Mouse (Mus musculus): ENCODE measurements around the gene Gck.

Gck gene

DNA sequence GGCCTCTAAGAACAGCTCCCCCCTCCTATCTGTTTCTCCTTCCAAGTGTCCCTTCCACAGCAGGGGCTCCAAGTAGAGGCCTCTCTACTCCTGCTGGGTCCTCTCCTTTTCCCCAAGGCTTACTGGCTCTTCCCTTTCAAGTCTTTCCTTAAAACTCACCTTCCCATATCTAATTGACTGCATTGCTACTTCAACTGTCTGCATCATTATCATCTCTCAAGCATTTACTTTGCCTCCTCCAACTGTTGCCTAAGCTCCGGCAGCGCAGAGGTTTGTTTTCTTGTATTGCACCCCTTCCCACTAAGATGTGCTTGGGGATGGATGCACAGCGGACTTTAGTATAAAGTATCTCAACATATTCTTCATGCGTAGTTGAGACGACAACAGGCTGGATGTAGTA, 72.5 kb downstream of the Gck start:
- no peak for DNase-seq (ENCODE audit: low read depth, low spot score)

DNA sequence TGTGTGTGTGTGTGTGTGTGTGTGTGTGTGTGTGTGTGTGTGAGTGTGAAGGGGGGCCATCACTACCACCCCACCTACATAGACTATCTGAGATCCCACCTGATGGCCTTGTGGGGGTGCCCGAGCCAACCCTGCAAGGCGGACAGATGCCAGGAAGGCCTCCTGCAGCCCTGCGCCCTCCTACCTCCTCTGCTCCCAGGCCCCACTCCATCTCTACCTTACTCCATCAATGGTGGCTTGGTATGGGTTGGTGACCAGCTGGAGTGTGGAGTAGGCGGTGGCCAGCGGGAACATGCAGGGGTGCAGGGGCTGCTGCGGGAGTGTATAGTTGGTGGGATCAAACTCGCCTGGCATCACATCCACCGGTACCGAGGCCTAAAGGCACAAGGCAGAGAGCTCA, 76.7 kb downstream of the Gck start:
- no peak for DNase-seq (ENCODE audit: low read depth, low spot score)

DNA sequence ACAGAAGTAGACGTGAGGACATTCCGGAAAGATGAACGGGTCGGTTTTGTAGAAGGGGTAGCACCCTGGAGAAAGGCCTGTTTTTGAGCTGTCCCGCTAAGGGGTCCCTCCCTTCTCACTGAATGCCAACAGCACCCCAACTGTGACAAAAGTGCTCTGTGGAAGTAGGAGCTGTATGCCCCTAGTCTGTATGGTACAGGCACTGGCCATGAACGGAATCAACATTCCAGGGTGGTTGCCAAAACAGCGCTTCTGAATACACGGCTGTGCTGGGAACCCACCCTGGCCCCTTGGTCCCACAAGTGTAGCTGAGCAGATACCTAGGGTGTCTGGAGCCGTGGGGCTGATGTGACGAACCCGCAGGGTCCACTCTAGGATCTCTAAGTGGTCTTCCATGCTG, 77.2 kb downstream of the Gck start:
- no peak for DNase-seq (ENCODE audit: low read depth, low spot score)

DNA sequence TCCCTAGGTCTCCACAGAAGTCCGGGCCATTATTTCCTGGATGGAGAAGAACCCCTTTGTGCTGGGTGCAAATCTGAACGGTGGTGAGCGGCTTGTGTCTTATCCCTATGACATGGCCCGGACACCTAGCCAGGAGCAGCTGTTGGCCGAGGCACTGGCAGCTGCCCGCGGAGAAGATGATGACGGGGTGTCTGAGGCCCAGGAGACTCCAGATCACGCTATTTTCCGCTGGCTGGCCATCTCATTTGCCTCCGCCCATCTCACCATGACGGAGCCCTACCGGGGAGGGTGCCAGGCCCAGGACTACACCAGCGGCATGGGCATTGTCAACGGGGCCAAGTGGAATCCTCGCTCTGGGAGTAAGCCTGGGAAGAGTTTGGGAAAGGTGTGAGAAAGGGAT, 79.8 kb downstream of the Gck start:
- DNase-seq (ENCODE audit: low read depth, low spot score): no peak

DNA sequence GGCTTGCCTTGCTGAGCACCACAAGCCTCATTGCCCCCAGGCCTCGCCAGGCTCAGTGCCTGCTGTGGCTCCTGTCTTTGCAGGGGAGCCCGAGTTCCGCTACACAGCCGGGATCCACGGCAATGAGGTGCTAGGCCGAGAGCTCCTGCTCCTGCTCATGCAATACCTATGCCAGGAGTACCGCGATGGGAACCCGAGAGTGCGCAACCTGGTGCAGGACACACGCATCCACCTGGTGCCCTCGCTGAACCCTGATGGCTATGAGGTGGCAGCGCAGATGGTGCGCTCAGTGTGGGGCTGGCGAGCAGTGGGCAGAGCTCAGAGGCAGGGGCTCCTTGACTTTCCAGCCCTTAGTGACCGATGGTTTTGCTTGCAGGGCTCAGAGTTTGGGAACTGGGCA, 80.5 kb downstream of the Gck start:
- DNase-seq (ENCODE audit: low read depth, low spot score): no peak

DNA sequence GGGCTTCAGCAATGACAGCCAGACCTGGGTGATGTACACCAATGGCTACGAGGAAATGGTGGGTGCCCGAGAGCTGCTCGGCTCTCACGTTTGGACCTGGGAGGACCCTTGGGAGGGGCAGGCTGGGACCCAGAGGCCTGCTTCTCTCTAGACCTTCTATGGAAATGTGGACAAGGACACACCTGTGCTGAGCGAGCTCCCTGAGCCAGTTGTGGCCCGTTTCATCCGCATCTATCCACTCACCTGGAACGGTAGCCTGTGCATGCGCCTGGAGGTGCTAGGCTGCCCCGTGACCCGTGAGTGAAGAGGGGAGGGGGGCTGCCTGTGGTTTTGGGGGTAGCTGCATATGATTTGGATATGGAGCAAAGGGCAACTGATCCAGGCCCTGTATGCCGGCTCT, 81.6 kb downstream of the Gck start:
- DNase-seq (ENCODE audit: low read depth, low spot score): no peak

DNA sequence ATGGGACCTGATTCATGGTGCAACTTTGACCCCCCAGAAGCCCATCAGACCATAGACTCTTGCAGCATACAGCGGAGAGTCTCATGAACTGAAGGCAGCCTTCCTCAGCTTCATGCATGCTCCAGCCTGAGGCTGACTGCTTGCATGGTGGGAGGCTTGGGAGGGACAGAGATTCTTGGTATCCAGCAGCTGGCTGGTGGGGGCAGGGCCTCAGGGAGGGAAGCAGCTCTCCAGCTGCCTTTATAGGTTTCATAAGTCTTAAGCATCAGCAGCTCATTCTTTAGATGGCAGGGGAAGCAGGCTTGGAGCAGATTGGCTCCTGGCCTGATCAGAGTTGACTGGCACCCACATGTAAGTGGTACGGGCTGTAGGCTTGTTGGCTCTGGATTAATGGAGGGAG, 82.7 kb downstream of the Gck start:
- DNase-seq (ENCODE audit: low read depth, low spot score): no peak

DNA sequence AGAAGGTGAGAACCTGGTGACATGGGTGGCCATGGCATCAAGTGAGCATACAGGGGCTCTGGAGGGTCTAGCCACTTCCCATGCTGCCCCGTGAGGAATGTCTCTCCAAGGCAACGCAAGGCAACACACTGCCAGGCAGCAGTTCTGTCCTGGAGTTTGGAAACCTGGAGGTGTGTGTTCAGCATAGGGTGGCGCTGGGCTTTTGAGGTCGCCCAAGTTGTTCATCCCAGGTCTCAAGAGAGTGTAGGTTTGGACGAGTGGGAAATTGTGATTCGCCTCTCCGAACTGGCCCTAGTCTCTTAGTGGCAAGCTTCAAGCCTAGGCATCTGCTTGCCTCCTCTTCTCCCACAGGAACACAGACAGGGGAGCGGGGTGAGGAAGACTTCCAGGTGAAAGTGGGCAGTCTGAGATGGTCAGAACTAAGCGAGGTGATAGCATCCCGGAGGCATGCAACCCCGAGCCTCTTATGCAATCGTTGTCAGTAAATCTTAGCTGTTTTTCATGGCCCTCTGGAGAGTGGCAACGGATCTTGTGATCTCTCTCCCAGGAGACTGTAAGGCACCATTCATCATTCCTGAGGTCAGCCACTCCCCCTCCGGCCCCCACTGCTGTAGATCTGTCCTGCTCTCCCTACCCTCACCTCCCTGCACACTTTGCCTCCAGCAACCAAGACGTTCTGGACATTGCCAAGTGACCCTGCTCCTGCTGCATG, 87.3 kb downstream of the Gck start:
- no peak for DNase-seq (ENCODE audit: low read depth, low spot score)

DNA sequence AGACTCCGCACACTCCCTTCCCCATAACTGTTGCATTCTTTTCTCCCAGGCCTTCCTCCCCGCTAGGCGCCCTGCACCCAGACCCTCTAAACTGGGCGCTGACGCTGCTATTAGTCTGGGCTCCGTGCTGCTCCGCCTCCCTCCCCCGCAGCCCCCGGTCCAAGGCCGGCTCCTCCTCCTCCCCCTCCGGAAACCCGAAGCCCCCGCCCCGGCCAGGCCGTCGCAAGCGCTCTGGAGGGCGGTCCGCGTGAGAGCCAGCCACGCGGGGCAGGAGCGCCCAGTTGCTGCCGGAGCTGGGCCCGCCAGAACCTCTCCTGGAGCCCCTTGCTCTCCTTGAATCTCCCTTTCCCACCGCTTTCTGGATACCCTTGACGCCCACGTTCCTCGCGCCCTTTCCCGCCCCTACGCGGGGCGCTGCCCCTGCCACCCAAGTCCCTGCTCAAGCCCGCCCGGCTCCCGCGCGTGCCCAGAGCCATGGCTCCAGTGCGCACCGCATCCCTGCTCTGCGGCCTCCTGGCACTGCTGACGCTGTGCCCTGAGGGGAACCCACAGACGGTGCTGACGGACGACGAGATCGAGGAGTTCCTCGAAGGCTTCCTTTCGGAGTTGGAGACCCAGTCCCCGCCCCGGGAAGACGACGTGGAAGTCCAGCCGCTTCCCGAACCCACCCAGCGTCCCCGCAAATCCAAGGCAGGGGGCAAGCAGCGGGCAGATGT, 88.0 kb downstream of the Gck start, which contains the start of gene Aebp1:
Gene Aebp1, plus strand, starts transcription at position 270 of the 716 bp plus-strand sequence.
- DNase-seq (ENCODE audit: low read depth, low spot score): no peak

DNA sequence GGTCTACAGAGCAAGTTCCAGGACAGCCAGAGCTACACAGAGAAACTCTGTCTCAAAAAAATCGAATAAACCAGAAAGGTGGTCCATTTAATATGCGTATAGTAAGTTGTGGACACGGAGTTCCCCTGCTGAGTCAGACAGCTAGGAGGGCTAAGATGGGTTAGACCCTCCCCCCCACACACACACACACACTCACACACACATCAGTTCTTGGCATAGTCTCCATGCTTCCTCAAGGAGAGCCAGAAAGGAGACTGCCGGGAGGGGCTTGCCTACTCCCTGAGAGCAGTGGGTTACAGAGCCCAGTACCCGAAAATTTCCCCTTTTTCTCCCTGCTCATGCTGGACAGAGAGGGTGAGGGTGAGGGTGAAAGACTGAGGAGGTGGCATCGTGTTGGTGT, 89.2 kb downstream of the Gck start:
- no peak for DNase-seq (ENCODE audit: low read depth, low spot score)

DNA sequence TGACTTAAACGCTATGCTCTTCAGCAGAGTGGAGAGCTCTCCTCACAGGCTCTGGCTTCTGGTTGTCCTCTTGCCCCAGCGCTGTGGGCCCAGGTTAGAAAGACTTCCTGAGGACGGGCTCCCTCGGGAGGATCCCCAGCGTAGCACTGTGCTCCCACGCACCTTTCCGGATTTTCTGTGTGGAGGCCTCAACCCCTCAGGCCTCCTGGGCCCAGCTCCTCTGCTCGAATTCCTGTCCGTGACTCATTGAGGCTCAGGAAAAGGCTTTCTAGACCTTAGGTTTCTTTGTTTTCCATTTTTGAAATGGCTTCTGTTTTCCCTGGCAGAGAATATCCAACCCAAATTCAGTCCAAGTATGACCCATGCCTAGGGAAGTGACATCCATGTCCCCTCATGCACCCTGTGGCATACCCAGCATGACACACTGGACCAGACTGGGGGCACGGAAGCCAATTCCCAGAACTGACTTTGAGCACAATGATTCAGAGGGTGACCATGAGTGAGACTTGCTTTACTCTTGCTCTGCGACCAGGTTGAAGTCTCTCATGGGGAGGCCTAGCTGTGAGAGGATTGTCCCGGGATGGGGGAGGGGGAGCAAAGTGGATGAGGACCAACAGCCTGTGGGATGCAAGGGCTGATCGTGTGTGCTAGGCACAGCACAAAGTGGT, 89.9 kb downstream of the Gck start:
- no peak for DNase-seq (ENCODE audit: low read depth, low spot score)

DNA sequence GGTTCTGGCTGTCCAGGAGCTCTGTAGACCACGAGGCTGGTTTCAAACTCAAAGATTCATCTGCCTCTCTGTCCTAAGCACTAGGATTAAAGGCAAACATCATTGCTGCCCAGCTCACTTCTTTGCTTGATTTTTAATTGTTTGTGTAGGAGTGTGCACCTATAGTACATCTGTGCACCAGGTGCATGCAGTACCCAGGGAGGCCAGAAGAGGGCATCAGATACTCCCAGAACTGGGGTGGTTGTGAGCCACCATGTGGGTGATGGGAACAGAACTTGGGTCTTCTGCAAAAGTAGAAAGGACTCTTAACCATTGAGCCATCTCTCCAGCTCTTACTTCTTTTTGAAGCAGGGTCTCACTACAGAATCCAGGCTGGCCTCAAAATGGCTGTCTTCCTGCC, 91.2 kb downstream of the Gck start:
- no peak for DNase-seq (ENCODE audit: low read depth, low spot score)

DNA sequence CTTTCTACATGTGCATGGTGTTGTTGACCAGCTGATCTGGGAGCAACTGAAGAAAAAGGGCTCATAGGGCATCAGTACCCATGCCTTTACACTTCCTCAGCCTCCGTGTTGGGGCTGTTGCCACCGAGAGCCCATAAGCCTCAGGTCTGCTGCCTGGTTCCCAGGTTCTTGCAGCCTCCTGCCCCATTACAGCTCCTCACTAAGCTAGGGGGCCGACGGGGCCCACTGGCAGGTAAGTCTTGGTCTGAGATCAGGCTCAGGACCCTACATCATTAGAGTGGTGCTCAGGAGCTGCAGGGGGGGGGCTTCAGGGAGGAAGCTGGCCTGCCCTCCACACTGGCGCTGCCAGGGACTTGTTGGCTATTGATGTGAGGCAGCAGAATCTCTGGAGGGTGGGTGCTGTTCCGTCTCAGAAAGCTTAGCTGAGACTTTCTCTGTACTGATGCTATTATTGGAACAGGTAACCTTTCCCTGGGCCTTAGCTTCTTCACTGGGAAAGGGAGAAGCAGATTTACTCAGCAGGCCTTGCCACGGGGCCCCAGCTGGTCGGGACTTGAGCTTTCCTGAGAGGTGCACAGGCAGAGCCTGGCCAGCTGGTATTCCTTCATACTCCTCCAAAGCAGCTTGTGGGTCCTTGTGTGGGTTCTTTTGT, 93.3 kb downstream of the Gck start:
- DNase-seq (ENCODE audit: low read depth, low spot score): no peak

DNA sequence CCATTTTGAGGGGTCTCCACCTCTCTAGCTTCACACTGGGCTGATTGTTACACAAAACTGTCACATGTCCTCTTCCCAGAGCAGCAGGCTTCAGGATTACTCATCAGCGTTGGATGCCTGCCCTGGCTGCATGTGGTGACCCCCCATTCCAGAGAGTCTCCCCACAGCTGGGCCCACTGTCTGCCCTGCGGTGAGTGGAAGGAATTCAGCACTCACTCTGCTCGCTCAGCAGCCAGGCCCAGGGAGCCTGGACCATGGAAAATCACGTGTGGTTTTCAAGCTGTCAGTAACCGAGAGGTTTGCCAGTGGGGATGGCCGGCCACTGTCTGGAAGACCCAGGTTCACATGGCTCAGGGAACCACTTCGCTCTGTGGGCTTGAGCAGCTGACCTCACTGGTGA, 94.0 kb downstream of the Gck start:
- no peak for DNase-seq (ENCODE audit: low read depth, low spot score)

DNA sequence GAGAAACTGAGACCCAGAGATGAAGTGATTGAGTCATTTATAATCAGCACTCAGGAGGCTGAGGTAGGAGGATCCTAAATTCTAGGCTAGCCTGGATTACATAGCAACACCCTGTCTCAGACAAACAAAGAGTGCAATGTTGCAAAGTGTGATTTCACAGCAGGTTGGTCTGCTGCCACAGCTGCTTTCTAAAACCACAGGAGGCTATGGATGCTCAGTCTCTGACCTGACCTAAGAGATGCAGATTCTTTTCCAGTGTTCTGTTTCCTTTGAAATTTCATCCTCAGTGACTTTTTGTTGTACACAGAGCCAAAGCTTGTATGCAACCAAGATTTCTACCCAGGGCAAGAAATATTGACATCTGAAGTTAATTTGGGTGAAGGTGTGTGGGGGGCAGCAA, 94.4 kb downstream of the Gck start:
- DNase-seq (ENCODE audit: low read depth, low spot score): no peak

DNA sequence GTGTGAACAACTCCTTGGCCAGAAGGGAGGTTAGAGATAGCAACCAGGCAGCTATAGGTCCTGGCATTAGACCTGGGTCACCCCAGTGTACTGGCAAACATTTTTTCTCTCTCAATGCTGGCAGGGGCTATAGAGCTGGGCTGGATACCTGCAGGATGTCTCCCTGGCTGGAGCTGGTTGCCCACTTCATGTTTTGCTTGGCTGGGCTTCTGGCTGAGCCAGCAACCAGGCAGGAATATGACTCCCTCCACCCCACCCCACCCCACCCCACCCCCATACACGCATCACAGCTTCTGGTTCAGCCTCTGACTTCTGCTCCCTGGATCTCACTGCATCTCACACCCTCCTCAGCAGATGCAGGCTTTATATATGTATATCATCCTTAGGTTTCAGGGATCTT, 97.6 kb downstream of the Gck start:
- no peak for DNase-seq (ENCODE audit: low read depth, low spot score)

DNA sequence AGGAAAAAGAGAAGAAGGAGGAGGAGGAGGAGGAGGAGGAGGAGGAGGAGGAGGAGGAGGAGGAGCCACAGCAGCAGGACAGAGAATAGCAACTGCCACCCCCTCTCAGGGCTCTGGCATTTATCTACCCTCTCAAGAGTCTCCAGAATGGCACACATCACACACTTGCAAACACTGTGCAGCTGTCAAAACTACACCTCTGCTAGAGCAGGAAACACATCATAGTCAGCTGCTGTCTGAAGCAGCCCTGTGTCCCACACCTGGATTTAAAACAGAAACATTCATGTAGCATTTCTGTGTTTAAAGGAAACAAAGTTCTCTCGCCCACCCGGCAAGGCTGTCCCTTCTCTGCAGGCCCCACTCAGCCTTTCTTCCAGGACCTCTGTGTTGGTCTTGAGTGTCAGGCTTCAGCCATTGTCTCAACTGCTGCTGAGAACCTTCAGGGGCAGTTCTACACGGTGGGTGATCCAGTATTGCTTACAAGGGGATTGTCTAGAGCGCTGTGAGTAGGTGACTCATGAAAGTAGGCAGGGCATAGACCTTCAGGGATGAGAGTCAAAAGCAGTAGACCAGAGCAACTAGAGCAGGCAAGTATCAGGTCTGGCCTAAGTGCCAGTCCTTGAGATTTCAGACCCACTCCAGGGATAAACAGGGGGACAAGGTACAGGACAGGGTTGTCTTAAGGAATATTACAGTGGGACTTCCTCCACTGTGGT, 98.7 kb downstream of the Gck start:
- DNase-seq (ENCODE audit: low read depth, low spot score): no peak
